Mouse (Mus musculus) heart, embryonic 15.5 days (tissue): ENCODE data around the gene Shkbp1. TPM values are rescaled to one million over a fixed set of nuclear protein-coding genes. Genes with fewer than 3 reads are reported as not detected.

ENCODE experiments used
- ATAC-seq: fragments of 200-750 bp; cut with Nextera tagmentation; replicated peaks from 2 replicates; pipeline ENCODE4 v1.8.0; 2017; ENCODE audit warnings: low read depth, moderate TSS enrichment; ENCODE audit not compliant: insufficient number of reproducible peaks, insufficient read depth, low FRiP score
- H3K27ac ChIP-seq: fragments of 300-500 bp; sonication (generic); 2 replicates; pipeline ENCODE4 v1.5.1; 2015; ENCODE audit warnings: mild to moderate bottlenecking, inconsistent platforms
- H3K27me3 ChIP-seq: fragments of 300-500 bp; sonication (generic); 2 replicates; pipeline ENCODE4 v1.6.1; 2015; ENCODE audit warnings: inconsistent platforms
- H3K36me3 ChIP-seq: fragments of 300-500 bp; sonication (generic); 2 replicates; pipeline ENCODE4 v1.6.1; 2015; ENCODE audit warnings: mild to moderate bottlenecking, inconsistent platforms
- H3K4me1 ChIP-seq: fragments of 300-500 bp; sonication (generic); replicated peaks from 2 replicates; pipeline ENCODE4 v1.6.1; 2015; ENCODE audit warnings: inconsistent platforms
- H3K4me2 ChIP-seq: fragments of 300-500 bp; sonication (generic); 2 replicates; pipeline ENCODE4 v1.6.1; 2015; ENCODE audit warnings: inconsistent platforms, mild to moderate bottlenecking, moderate library complexity
- H3K4me3 ChIP-seq: fragments of 300-500 bp; sonication (generic); 2 replicates; pipeline ENCODE4 v1.5.1; 2015; ENCODE audit warnings: mild to moderate bottlenecking, inconsistent platforms
- H3K9ac ChIP-seq: fragments of 300-500 bp; sonication (generic); 2 replicates; pipeline ENCODE4 v1.6.1; 2015; ENCODE audit warnings: mild to moderate bottlenecking, inconsistent platforms
- H3K9me3 ChIP-seq: fragments of 300-500 bp; sonication (generic); replicated peaks from 2 replicates; pipeline ENCODE4 v1.6.1; 2016; ENCODE audit warnings: inconsistent platforms
- WGBS: fragments of 180-500 bp; shearing (Covaris S2); methylation state at CpG from one replicate; pipeline ENCODE4 v1.1.7; 2015; ENCODE audit warnings: mixed read lengths; 5-methylcytosine and 5-hydroxymethylcytosine counted together
- polyA plus RNA-seq: library from polyadenylated mRNA; unstranded; fragments of >200 nt; fragmentation: Nextera tagmentation; extraction: Ambion mirVana; gene quantifications from 2 replicates; pipeline ENCODE4 v1.2.1, GENCODE M21; 2015

Shkbp1 gene
- polyA plus RNA-seq, 1 experiment from 2014 or later, result 19.8 TPM

GRCm38 (mm10) chr7:27384134-27384533 is 28.3 kb upstream of the Shkbp1 start:
- no peaks in the 10 kb centered on the region for H3K9me3 ChIP-seq

GRCm38 (mm10) chr7:27383233-27383632 is 27.4 kb upstream of the Shkbp1 start:
- Histone ChIP-seq H3K27me3 (peaks cover 29% of the 10 kb centered on the region), H3K4me1 (no peaks in the 10 kb centered on the region), H3K9me3 (no peaks in the 10 kb centered on the region), H3K4me2 (no peak overlapping the region), H3K27ac (no peak overlapping the region), H3K36me3 (no peaks in the 10 kb centered on the region), H3K9ac (no peak overlapping the region), H3K4me3 (no peak overlapping the region)
- WGBS, result 76% methylated on average over 1 of the region's 1 CpGs
- ATAC-seq, result no peak

More at GRCm38 (mm10) chr7:27384134-27384533, 28.3 kb upstream of the Shkbp1 start:
- Histone ChIP-seq H3K27ac (no peak overlapping the region), H3K36me3 (no peaks in the 10 kb centered on the region), H3K4me3 (no peak overlapping the region), H3K27me3 (peaks cover 24% of the 10 kb centered on the region), H3K9ac (no peak overlapping the region), H3K4me1 (no peaks in the 10 kb centered on the region), H3K4me2 (no peak overlapping the region)
- no peak for ATAC-seq
- 81% methylated on average over 5 of the region's 5 CpGs for WGBS

GRCm38 (mm10) chr7:27381560-27381959 is 25.7 kb upstream of the Shkbp1 start:
- Histone ChIP-seq H3K4me1 (no peaks in the 10 kb centered on the region), H3K4me2 (no peak overlapping the region), H3K36me3 (no peaks in the 10 kb centered on the region), H3K9ac (no peak overlapping the region), H3K27me3 (peaks cover 38% of the 10 kb centered on the region), H3K27ac (no peak overlapping the region), H3K4me3 (no peak overlapping the region), H3K9me3 (no peaks in the 10 kb centered on the region)
- ATAC-seq, result no peak
- 48% methylated on average over 4 of the region's 4 CpGs for WGBS

GRCm38 (mm10) chr7:27381009-27381408 is 25.2 kb upstream of the Shkbp1 start:
- H3K9ac ChIP-seq, result no peak overlapping the region
- H3K4me2 ChIP-seq, result no peak overlapping the region
- no peak for ATAC-seq
- no peak overlapping the region for H3K4me3 ChIP-seq
- 26% methylated on average over 1 of the region's 1 CpGs for WGBS
- H3K27ac ChIP-seq, result no peak overlapping the region
- no peaks in the 10 kb centered on the region for H3K36me3 ChIP-seq
- no peaks in the 10 kb centered on the region for H3K9me3 ChIP-seq
- H3K4me1 ChIP-seq, result no peaks in the 10 kb centered on the region
- H3K27me3 ChIP-seq, result peaks cover 42% of the 10 kb centered on the region

- Histone ChIP-seq H3K36me3 (no peaks in the 10 kb centered on the region), H3K4me2 (no peak overlapping the region), H3K27me3 (peaks cover 53% of the 10 kb centered on the region), H3K9me3 (no peaks in the 10 kb centered on the region), H3K4me1 (0 out of 2 replicates have a peak, but pooled peaks cover 3% of the 10 kb centered on the region), H3K9ac (no peak overlapping the region), H3K4me3 (no peak overlapping the region), H3K27ac (no peak overlapping the region)
- ATAC-seq, result no peak
- 83% methylated on average over 6 of the region's 6 CpGs for WGBS
Measured at GRCm38 (mm10) chr7:27379836-27380235, 24.0 kb upstream of the Shkbp1 start.

- H3K9ac ChIP-seq, result no peak overlapping the region
- no peaks in the 10 kb centered on the region for H3K9me3 ChIP-seq
- H3K4me3 ChIP-seq, result no peak overlapping the region
- ATAC-seq, result no peak
- H3K27me3 ChIP-seq, result peaks cover 59% of the 10 kb centered on the region
- no peak overlapping the region for H3K27ac ChIP-seq
- 24% methylated on average over 4 of the region's 4 CpGs for WGBS
- H3K36me3 ChIP-seq, result no peaks in the 10 kb centered on the region
- 0 out of 2 replicates have a peak, but pooled peaks cover 3% of the 10 kb centered on the region for H3K4me1 ChIP-seq
- no peak overlapping the region for H3K4me2 ChIP-seq
Measured at GRCm38 (mm10) chr7:27378431-27378830, 22.6 kb upstream of the Shkbp1 start.

GRCm38 (mm10) chr7:27375274-27375673 is 19.5 kb upstream of the Shkbp1 start:
- Histone ChIP-seq H3K27ac (no peak overlapping the region), H3K4me1 (peaks cover 8% of the 10 kb centered on the region), H3K36me3 (no peaks in the 10 kb centered on the region), H3K9me3 (no peaks in the 10 kb centered on the region), H3K4me2 (no peak overlapping the region), H3K4me3 (no peak overlapping the region), H3K27me3 (peaks cover 83% of the 10 kb centered on the region), H3K9ac (no peak overlapping the region)
- WGBS, result 2% methylated on average over 22 of the region's 22 CpGs
- no peak for ATAC-seq

GRCm38 (mm10) chr7:27371715-27372462 is 16.1 kb upstream of the Shkbp1 start:
- WGBS, result 5% methylated on average over 44 of the region's 44 CpGs
- Histone ChIP-seq H3K9ac (no peak overlapping the region), H3K4me1 (peaks cover 15% of the 10 kb centered on the region), H3K4me3 (peak overlapping the region; percentile 12; the same call in 1 of the 2 replicates), H3K27me3 (peaks cover 96% of the 10 kb centered on the region), H3K36me3 (no peaks in the 10 kb centered on the region), H3K9me3 (0 out of 2 replicates have a peak, but pooled peaks cover 4% of the 10 kb centered on the region), H3K27ac (no peak overlapping the region), H3K4me2 (peak overlapping the region; percentile 38)
- no peak for ATAC-seq

GRCm38 (mm10) chr7:27369111-27369510 is 13.3 kb upstream of the Shkbp1 start:
- Histone ChIP-seq H3K27me3 (peaks cover 100% of the 10 kb centered on the region), H3K36me3 (no peaks in the 10 kb centered on the region)

GRCm38 (mm10) chr7:27367976-27368375 is 12.2 kb upstream of the Shkbp1 start:
- H3K36me3 ChIP-seq, result no peaks in the 10 kb centered on the region
- peak overlapping the region; percentile 7; the same call in 1 of the 2 replicates for H3K4me3 ChIP-seq
- peaks cover 26% of the 10 kb centered on the region for H3K4me1 ChIP-seq
- H3K27me3 ChIP-seq, result peaks cover 100% of the 10 kb centered on the region
- no peak overlapping the region for H3K27ac ChIP-seq
- no peak overlapping the region for H3K9ac ChIP-seq
- 0 out of 2 replicates have a peak, but pooled peaks cover 4% of the 10 kb centered on the region for H3K9me3 ChIP-seq
- WGBS, result 14% methylated on average over 11 of the region's 11 CpGs
- ATAC-seq, result no peak
- H3K4me2 ChIP-seq, result peak overlapping the region; percentile 37; the same call in 1 of the 2 replicates

More at GRCm38 (mm10) chr7:27369111-27369510, 13.3 kb upstream of the Shkbp1 start:
- H3K9me3 ChIP-seq, result 0 out of 2 replicates have a peak, but pooled peaks cover 4% of the 10 kb centered on the region
- no peak overlapping the region for H3K27ac ChIP-seq
- H3K4me3 ChIP-seq, result no peak overlapping the region
- H3K9ac ChIP-seq, result no peak overlapping the region
- WGBS, result 80% methylated on average over 19 of the region's 19 CpGs
- peaks cover 21% of the 10 kb centered on the region for H3K4me1 ChIP-seq
- no peak overlapping the region for H3K4me2 ChIP-seq
- no peak for ATAC-seq

- Histone ChIP-seq H3K9ac (no peak overlapping the region), H3K9me3 (0 out of 2 replicates have a peak, but pooled peaks cover 4% of the 10 kb centered on the region), H3K4me2 (no peak overlapping the region), H3K36me3 (no peaks in the 10 kb centered on the region), H3K4me3 (no peak overlapping the region), H3K4me1 (peaks cover 25% of the 10 kb centered on the region), H3K27ac (no peak overlapping the region), H3K27me3 (peaks cover 95% of the 10 kb centered on the region)
- no peak for ATAC-seq
- 36% methylated on average over 21 of the region's 21 CpGs for WGBS
Measured at GRCm38 (mm10) chr7:27366082-27366844, 10.4 kb upstream of the Shkbp1 start.
